Mouse (Mus musculus) bone marrow, adult 2 months (tissue): ENCODE data around the gene Spata13. TPM values are rescaled to one million over a fixed set of nuclear protein-coding genes. Genes with fewer than 3 reads are reported as not detected.

Experiments
- H3K27ac ChIP-seq: fragments of 200-500 bp; 2 replicates; pipeline ENCODE4 v1.5.1; 2012; ENCODE audit warnings: low read depth, mild to moderate bottlenecking, control low read depth, inconsistent platforms, low read length; ENCODE audit not compliant: control insufficient read depth, poor library complexity, insufficient read depth
- H3K4me1 ChIP-seq: fragments of 200-500 bp; 2 replicates; pipeline ENCODE4 v1.6.1; 2011; ENCODE audit warnings: low read length; ENCODE audit not compliant: control insufficient read depth, insufficient read depth
- H3K4me3 ChIP-seq: fragments of 200-500 bp; replicated peaks from 2 replicates; pipeline ENCODE3; 2011; ENCODE audit warnings: mild to moderate bottlenecking, low read depth, low read length, control low read depth; ENCODE audit not compliant: control insufficient read depth
- CTCF ChIP-seq: fragments of 200-500 bp; IDR thresholded peaks from 2 replicates; pipeline ENCODE4 v1.5.1; 2011; ENCODE audit warnings: low read length, control low read depth; ENCODE audit not compliant: control insufficient read depth, insufficient read depth
- POLR2A ChIP-seq: fragments of 200-500 bp; IDR thresholded peaks from 2 replicates; pipeline ENCODE4 v1.6.1; 2011; ENCODE audit warnings: low read depth, mild to moderate bottlenecking, control low read depth, low read length, borderline replicate concordance; ENCODE audit not compliant: control insufficient read depth
- WGBS: fragments of 180-500 bp; shearing (Covaris S2); methylation state at CpG from one replicate; pipeline ENCODE4 v1.1.7; 2018; 5-methylcytosine and 5-hydroxymethylcytosine counted together
- polyA plus RNA-seq: library from polyadenylated mRNA; stranded (reverse); fragments of >200 nt; gene quantifications from 2 replicates; pipeline ENCODE4 v1.2.4, GENCODE M21; 2011; ENCODE audit warnings: low replicate concordance; ENCODE audit not compliant: missing spikeins, insufficient read depth, insufficient read length

The Spata13 gene
- polyA plus RNA-seq, 1 experiment: 14.4 TPM

DNA sequence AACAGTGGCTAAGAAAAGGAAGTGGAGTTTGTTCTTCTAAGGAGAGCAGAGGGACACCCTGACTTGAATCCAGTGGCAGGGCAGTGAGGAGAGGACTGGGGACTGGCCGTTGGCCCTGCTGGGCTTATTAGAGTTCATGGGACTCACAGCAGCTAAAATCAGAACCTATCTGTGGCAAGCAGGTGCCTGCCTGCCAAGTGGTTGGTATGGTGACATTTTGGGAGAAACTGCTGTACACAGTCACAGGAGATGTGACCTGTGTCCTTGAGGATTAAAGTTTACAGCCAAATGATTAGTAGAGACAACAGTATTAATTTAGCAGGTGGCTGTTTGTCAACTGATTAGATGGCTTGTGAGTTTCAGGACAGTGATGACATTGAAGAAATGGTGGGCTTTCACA lies 172.1 kb downstream of the Spata13 start:
- no peaks in the 10 kb centered on the region; the same call in 1 of the 2 replicates for H3K4me1 ChIP-seq
- WGBS: 63% methylated on average over 1 of the region's 1 CpGs
- no peak overlapping the region for H3K4me3 ChIP-seq
- no peak overlapping the region for H3K27ac ChIP-seq
- no peak for TF ChIP-seq POLR2A
- no peak for TF ChIP-seq CTCF

DNA sequence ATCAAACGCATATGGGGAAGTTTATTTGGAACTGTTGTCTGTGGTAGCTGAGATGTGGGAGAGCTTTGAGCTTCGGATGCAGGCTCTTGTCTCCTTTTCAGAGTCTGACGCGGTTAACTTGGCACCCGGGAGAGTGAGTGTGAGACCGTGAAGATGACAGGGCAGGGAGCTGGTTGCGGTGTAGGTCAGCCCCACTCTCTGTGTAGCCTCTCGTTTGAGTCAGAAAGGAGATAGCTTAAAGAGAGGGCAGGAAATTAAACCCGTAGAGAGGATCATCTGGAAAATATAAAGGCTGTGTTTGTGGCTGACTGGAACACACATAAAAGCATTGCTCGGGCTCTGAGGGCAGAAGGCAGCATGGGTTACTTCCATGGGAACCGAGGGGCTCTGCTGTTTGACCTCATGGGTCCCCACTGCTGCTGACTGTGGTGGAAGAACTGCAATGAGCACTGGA lies 173.1 kb downstream of the Spata13 start:
- TF ChIP-seq CTCF: no peak
- TF ChIP-seq POLR2A: no peak
- 83% methylated on average over 11 of the region's 11 CpGs for WGBS
- Histone ChIP-seq H3K27ac (no peak overlapping the region), H3K4me1 (no peaks in the 10 kb centered on the region; the same call in 1 of the 2 replicates), H3K4me3 (no peak overlapping the region)

DNA sequence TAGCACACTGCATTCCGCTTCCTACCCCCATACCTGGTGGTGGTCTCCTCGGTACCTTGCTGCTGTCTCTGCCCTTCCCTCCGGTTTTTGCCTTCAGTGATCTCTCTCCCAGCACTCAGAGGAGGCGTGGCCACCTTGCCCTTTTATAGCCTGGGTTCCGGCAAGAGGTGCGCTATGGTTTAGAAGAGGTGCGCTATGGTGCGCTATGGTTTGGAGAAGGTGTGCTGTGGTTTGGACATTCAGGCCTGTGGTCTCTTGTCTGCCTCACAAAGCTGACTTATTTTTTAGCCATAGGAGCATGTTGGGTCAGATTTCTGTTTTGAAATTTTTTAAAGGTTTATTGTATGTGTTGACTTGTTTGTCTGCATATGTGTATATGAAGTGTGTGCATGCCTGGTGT lies 176.1 kb downstream of the Spata13 start:
- TF ChIP-seq POLR2A (no peak), CTCF (no peak)
- Histone ChIP-seq H3K27ac (no peak overlapping the region), H3K4me3 (no peak overlapping the region), H3K4me1 (no peaks in the 10 kb centered on the region; the same call in 1 of the 2 replicates)
- WGBS: 88% methylated on average over 8 of the region's 8 CpGs

DNA sequence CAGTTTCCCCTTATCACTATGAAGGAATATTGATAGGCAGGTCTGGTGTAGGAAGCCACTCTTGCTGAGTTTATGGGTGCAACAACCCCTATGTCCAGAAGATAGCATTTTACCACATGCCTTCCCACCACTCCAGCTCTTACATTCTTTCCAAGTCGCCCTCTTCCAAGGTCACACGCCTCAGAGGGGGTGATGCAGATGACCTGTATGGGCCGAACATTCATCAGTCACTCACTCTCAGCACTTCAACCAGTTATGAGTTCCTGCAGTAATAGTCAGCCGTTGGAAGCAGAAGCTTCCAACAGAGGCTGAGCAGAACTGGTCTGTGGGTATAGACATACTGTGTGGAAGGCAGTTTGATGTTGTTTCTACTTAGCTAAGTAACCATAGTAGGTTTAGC lies 177.7 kb downstream of the Spata13 start:
- no peak overlapping the region for H3K4me3 ChIP-seq
- H3K27ac ChIP-seq: no peak overlapping the region
- 76% methylated on average over 4 of the region's 4 CpGs for WGBS
- H3K4me1 ChIP-seq: no peaks in the 10 kb centered on the region
- TF ChIP-seq CTCF (no peak), POLR2A (no peak)

Other genes starting within 250 kb of the Spata13 start
- 0.68 TPM in 1 of 2 replicates, not detected in the other for gene C1qtnf9, start 134.1 kb downstream of the Spata13 start, polyA plus RNA-seq
- gene Mipep, start 150.6 kb downstream of the Spata13 start, polyA plus RNA-seq: 3.1 and 3.4 TPM in 2 replicates